Mouse (Mus musculus) kidney, postnatal 0 days (tissue): ENCODE measurements at regions not wholly inside any gene's neighbourhood (a gene's known extent, or its start where the extent isn't known, plus 50 kb on each side); places are given as distances from the start of the nearest gene placed in this dataset.

ENCODE experiments used
- ATAC-seq: fragments of 200-750 bp; cut with Nextera tagmentation; replicated peaks from 2 replicates; pipeline ENCODE4 v1.8.0; 2017; ENCODE audit warnings: low read depth, moderate number of reproducible peaks, moderate TSS enrichment, moderate library complexity; ENCODE audit not compliant: low FRiP score
- DNase-seq: peaks from one replicate; pipeline ENCODE4 v3.0.0-alpha.2; 2016; ENCODE audit warnings: low spot score
- H3K27ac ChIP-seq: fragments of 300-500 bp; sonication (generic); 2 replicates; pipeline ENCODE4 v1.5.1; 2014; ENCODE audit warnings: mild to moderate bottlenecking
- H3K27me3 ChIP-seq: fragments of 300-500 bp; sonication (generic); 2 replicates; pipeline ENCODE4 v1.6.1; 2014; ENCODE audit warnings: low read length, mixed read lengths; ENCODE audit not compliant: insufficient read depth
- H3K36me3 ChIP-seq: fragments of 300-500 bp; sonication (generic); 2 replicates; pipeline ENCODE4 v1.6.1; 2014; ENCODE audit warnings: low read length, mixed read lengths; ENCODE audit not compliant: insufficient read depth
- H3K4me1 ChIP-seq: fragments of 300-500 bp; sonication (generic); replicated peaks from 2 replicates; pipeline ENCODE4 v1.6.1; 2014; ENCODE audit warnings: antibody characterized with exemption, low read length, mixed read lengths; ENCODE audit not compliant: insufficient read depth
- H3K4me2 ChIP-seq: fragments of 300-500 bp; sonication (generic); 2 replicates; pipeline ENCODE4 v1.6.1; 2014; ENCODE audit warnings: mild to moderate bottlenecking, low read length, moderate library complexity, mixed read lengths
- H3K4me3 ChIP-seq: fragments of 300-500 bp; sonication (generic); replicated peaks from 2 replicates; pipeline ENCODE4 v1.5.1; 2014; ENCODE audit warnings: low read depth, low read length
- H3K9ac ChIP-seq: fragments of 300-500 bp; sonication (generic); 2 replicates; pipeline ENCODE4 v1.6.1; 2014; ENCODE audit warnings: low read depth, low read length
- H3K9me3 ChIP-seq: fragments of 300-500 bp; sonication (generic); replicated peaks from 2 replicates; pipeline ENCODE4 v1.6.1; 2016; ENCODE audit warnings: low read length, inconsistent platforms, mixed read lengths
- CTCF ChIP-seq: IDR thresholded peaks from 2 replicates; pipeline ENCODE4 v1.5.1; 2016; ENCODE audit warnings: antibody characterized with exemption, low read depth, mild to moderate bottlenecking, moderate library complexity
- WGBS: fragments of 180-500 bp; shearing (Covaris S2); extraction: QIAGEN DNeasy Blood & Tissue Kit; methylation state at CpG from one replicate; pipeline ENCODE4 v1.1.7; 2014; 5-methylcytosine and 5-hydroxymethylcytosine counted together

DNA sequence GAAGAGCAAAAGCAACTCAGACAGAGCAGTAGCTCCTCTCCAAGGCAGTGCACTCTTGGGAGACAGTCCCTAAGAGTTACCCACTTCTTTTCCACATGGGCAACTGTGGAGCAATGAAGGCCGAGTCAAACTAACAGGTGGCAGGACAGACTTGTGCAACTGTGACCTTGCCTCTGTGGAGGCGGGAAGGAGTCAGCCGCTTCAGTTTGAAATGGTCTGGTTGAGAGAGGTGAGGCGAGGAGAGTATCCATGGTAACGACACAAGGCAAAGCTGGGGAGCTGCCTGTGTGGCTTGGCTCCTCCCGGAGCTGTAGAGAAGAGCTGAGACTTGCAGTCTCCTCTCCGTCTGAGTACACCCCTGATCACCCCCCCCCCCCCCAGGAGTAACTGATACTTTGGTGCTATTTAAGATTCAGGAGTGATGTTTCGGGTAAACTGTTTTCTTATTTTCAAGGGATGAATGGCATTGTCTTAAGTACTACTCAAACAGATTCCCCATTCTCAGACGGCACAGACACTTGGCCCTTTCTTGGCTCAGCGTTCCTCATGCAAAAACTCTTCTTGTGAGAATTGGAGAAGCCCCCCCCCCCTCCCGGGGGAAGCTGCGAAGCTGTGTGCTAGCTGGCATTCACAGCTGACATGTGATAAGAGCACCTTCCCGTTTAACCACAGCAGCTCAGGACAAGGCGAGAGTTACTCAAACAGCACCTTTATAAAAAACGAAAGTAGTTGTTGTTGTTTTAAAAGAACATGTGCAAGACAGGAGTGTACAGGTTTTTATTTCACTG lies 54.9 kb upstream of the Chst1 start:
- no peak for TF ChIP-seq CTCF
- WGBS = 10% methylated on average over 15 of the region's 15 CpGs
- peak overlapping the region; percentile 35; the same call in 1 of the 2 replicates for H3K4me2 ChIP-seq
- peak; percentile 81 for DNase-seq
- H3K36me3 ChIP-seq = no peaks in the 10 kb centered on the region
- no peak overlapping the region for H3K27ac ChIP-seq
- H3K9me3 ChIP-seq = no peaks in the 10 kb centered on the region
- H3K9ac ChIP-seq = no peak overlapping the region
- H3K4me1 ChIP-seq = no peaks in the 10 kb centered on the region; the same call in 1 of the 2 replicates
- ATAC-seq = peak; percentile 87
- H3K27me3 ChIP-seq = no peaks in the 10 kb centered on the region
- no peak overlapping the region for H3K4me3 ChIP-seq

- Histone ChIP-seq H3K36me3 (no peaks in the 10 kb centered on the region), H3K4me1 (no peaks in the 10 kb centered on the region; the same call in 1 of the 2 replicates), H3K9ac (no peak overlapping the region), H3K4me3 (no peak overlapping the region), H3K9me3 (no peaks in the 10 kb centered on the region), H3K27me3 (no peaks in the 10 kb centered on the region), H3K27ac (no peak overlapping the region), H3K4me2 (no peak overlapping the region)
- DNase-seq = no peak
- no peak for TF ChIP-seq CTCF
- no peak for ATAC-seq
- 65% methylated on average over 5 of the region's 5 CpGs for WGBS
These were observed 58.7 kb upstream of the Chst1 start for GRCm38 (mm10) chr2:92540841-92541240.

- no peak for TF ChIP-seq CTCF
- H3K27ac ChIP-seq = no peak overlapping the region
- H3K27me3 ChIP-seq = no peaks in the 10 kb centered on the region
- no peak overlapping the region for H3K4me2 ChIP-seq
- no peaks in the 10 kb centered on the region for H3K9me3 ChIP-seq
- no peak overlapping the region for H3K4me3 ChIP-seq
- 0 out of 2 replicates have a peak, but pooled peaks cover 7% of the 10 kb centered on the region for H3K4me1 ChIP-seq
- WGBS = 87% methylated on average over 5 of the region's 5 CpGs
- no peaks in the 10 kb centered on the region for H3K36me3 ChIP-seq
- DNase-seq = no peak
- no peak overlapping the region for H3K9ac ChIP-seq
- ATAC-seq = no peak
These were observed 67.5 kb upstream of the Chst1 start for GRCm38 (mm10) chr2:92531996-92532395.

DNA sequence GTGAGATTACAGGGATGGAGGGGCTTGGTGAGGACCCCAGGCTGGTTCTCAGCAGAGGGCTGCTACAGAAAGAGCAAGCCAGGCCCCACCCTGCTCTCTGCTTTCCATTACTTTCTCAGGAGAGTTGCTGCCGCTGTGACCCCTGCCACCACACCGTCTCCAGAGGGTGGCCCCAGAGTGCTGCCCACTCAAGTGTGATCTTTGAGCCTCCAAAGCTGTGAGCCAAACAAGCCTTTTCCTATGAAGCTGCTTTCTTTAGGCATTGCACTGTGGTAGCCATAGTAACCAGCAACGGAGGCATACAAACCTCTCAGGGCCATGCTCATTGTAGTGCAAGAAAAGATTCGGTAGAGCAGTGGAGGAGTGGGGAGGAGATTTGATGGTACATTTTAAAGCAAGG lies 68.8 kb upstream of the Chst1 start:
- TF ChIP-seq CTCF = no peak
- Histone ChIP-seq H3K27ac (no peak overlapping the region), H3K4me1 (peaks cover 7% of the 10 kb centered on the region; the same call in 1 of the 2 replicates), H3K4me3 (no peak overlapping the region), H3K36me3 (no peaks in the 10 kb centered on the region), H3K4me2 (no peak overlapping the region), H3K9me3 (no peaks in the 10 kb centered on the region), H3K27me3 (no peaks in the 10 kb centered on the region), H3K9ac (no peak overlapping the region)
- no peak for ATAC-seq
- DNase-seq = no peak
- WGBS = 76% methylated on average over 4 of the region's 4 CpGs

- TF ChIP-seq CTCF = no peak
- DNase-seq = no peak
- no peak for ATAC-seq
These were observed 69.5 kb upstream of the Slc35c1 start for GRCm38 (mm10) chr2:92529670-92530322.

GRCm38 (mm10) chr2:92529071-92529641 lies 68.8 kb upstream of the Slc35c1 start:
- peak; percentile 42; the same call in 1 of the 2 replicates for TF ChIP-seq CTCF
- peak overlapping the region; percentile 85 for H3K27ac ChIP-seq
- peak overlapping the region; percentile 74 for H3K4me2 ChIP-seq
- no peaks in the 10 kb centered on the region for H3K36me3 ChIP-seq
- H3K4me3 ChIP-seq = peak overlapping the region; percentile 37
- peak; percentile 96 for DNase-seq
- ATAC-seq = peak; percentile 95
- WGBS = 3% methylated on average over 24 of the region's 24 CpGs
- H3K9me3 ChIP-seq = no peaks in the 10 kb centered on the region
- H3K27me3 ChIP-seq = no peaks in the 10 kb centered on the region
- H3K9ac ChIP-seq = peak overlapping the region; percentile 60
- peaks cover 7% of the 10 kb centered on the region; the same call in 1 of the 2 replicates for H3K4me1 ChIP-seq

More at GRCm38 (mm10) chr2:92529670-92530322, 69.5 kb upstream of the Slc35c1 start:
- 40% methylated on average over 14 of the region's 14 CpGs for WGBS
- Histone ChIP-seq H3K9me3 (no peaks in the 10 kb centered on the region), H3K4me2 (peak overlapping the region; percentile 74), H3K4me1 (peaks cover 7% of the 10 kb centered on the region; the same call in 1 of the 2 replicates), H3K36me3 (no peaks in the 10 kb centered on the region), H3K27ac (no peak overlapping the region; the same call in 1 of the 2 replicates), H3K9ac (peak overlapping the region; percentile 60; the same call in 1 of the 2 replicates), H3K4me3 (peak overlapping the region; percentile 37; the same call in 1 of the 2 replicates), H3K27me3 (no peaks in the 10 kb centered on the region)
